In the genomic region with DNA sequence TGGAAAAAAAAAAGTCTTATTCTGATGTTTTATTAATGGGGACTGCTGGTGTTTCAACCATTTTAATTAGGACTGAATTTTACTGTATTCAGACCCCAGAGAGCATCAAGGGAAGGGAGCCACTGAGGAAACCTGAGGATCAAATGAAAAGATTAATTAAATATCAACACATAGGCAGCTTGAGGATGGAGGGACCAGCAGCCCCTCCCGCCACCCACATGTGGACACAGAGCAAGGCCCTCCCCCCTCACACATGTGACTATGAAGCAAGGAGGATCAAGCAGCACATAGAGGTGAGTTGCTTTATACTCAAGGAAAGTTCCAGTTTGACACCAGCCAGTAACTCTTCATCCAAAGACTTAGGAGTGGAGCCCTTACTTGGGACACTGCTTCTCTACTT, we compare ENCODE assay signal across 27 mouse cellular contexts.
"Had no signal": no experiment of that assay in that cellular context is flagged by ENCODE, and none has a peak within 500 bp of the region (broad histone marks: within the 10 kb centered on the region; RNA-seq: fewer than 3 reads in every experiment).

No protein-coding gene starts in this region.

- H3K4me2 ChIP-seq: heart, embryonic 11.5 days; heart, embryonic 13.5 days; heart, embryonic 15.5 days; hindbrain, embryonic 12.5 days; hindbrain, embryonic 14.5 days; intestine, embryonic 15.5 days; limb, embryonic 13.5 days; limb, embryonic 15.5 days had no signal

- DNase-seq: forebrain, postnatal 0 days; gastrocnemius, postnatal 14 days; gastrocnemius, postnatal 36 days; heart, adult 11 months; heart, adult 2 months; heart, postnatal 14 days; heart, postnatal 4 days; kidney, adult 18-20 months; kidney, adult 8-10 months; kidney, postnatal 10 days; kidney, postnatal 25 days; kidney, postnatal 4 days; layer of hippocampus, adult 9-11 months; layer of hippocampus, postnatal 36 days; left cerebral cortex, postnatal 4 days had no signal

- H3K27me3 ChIP-seq: heart, embryonic 13.5 days; heart, embryonic 15.5 days; hindbrain, embryonic 12.5 days; intestine, embryonic 15.5 days; limb, embryonic 13.5 days; limb, embryonic 15.5 days had no signal

- H3K4me1 ChIP-seq: heart, embryonic 13.5 days; heart, embryonic 15.5 days; intestine, embryonic 15.5 days; limb, embryonic 13.5 days; limb, embryonic 15.5 days had no signal

- H3K36me3 ChIP-seq: heart, embryonic 13.5 days; heart, embryonic 15.5 days; hindbrain, embryonic 10.5 days; hindbrain, embryonic 12.5 days; intestine, embryonic 15.5 days; limb, embryonic 13.5 days; limb, embryonic 15.5 days had no signal

- ATAC-seq: forebrain, postnatal 0 days; hindbrain, embryonic 16.5 days; inflammation-experienced regulatory T-cells, adult 6 months; intestine, embryonic 15.5 days; intestine, postnatal 0 days had no signal

- H3K9ac ChIP-seq: forebrain, postnatal 0 days; heart, embryonic 13.5 days; heart, embryonic 15.5 days; hindbrain, embryonic 12.5 days; hindbrain, embryonic 14.5 days; intestine, embryonic 15.5 days; limb, embryonic 13.5 days; limb, embryonic 15.5 days had no signal

- H3K27ac ChIP-seq: heart, adult 2 months; heart, embryonic 13.5 days; heart, embryonic 15.5 days; hindbrain, embryonic 10.5 days; hindbrain, embryonic 12.5 days; hindbrain, embryonic 14.5 days; intestine, embryonic 15.5 days; limb, embryonic 13.5 days; limb, embryonic 15.5 days had no signal

- H3K9me3 ChIP-seq: heart, embryonic 13.5 days; heart, embryonic 15.5 days; hindbrain, embryonic 10.5 days; hindbrain, embryonic 12.5 days; intestine, embryonic 15.5 days; limb, embryonic 13.5 days; limb, embryonic 15.5 days had no signal

- H3K4me3 ChIP-seq: heart, adult 2 months; heart, embryonic 13.5 days; heart, embryonic 15.5 days; hindbrain, embryonic 10.5 days; hindbrain, embryonic 12.5 days; intestine, embryonic 15.5 days; limb, embryonic 13.5 days; limb, embryonic 15.5 days had no signal
